Mouse (Mus musculus) 3134 (cell line): ENCODE measurements at regions not wholly inside any gene's neighbourhood (a gene's known extent, or its start where the extent isn't known, plus 50 kb on each side); places are given as distances from the start of the nearest gene placed in this dataset.

Source experiments
- DNase-seq: peaks from one replicate; pipeline ENCODE4 v3.0.0-alpha.2; 2011; ENCODE audit warnings: low spot score; ENCODE audit not compliant: insufficient read length; ENCODE audit errors: extremely low read depth

- DNase-seq = no peak
These were observed 537.8 kb downstream of the Ofcc1 start for GRCm38 (mm10) chr13:39823346-39823954.

- no peak for DNase-seq
These were observed 586.7 kb downstream of the Ofcc1 start for GRCm38 (mm10) chr13:39774554-39774953.

- no peak for DNase-seq
These were observed 587.1 kb downstream of the Ofcc1 start for GRCm38 (mm10) chr13:39774111-39774510.

DNA sequence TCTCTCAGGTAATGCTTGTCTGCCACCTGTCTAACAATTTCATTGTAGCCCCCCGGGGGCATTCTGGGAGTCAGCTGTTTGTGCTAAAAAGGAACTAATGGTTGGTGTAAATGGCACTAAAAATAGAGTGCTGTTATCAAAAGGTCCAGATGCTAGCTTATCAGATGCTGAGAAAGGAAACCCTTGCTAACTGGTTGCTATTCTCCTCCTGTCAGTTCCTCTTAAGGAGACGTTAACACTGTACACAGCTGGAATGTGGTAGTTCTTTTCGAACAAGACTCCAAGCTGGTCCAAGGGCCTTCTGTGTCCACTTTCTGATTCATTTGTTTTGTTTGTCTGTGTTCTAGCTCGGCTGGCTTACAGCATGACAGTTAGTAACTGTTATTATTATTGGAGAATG is 592.0 kb downstream of the Ofcc1 start:
- no peak for DNase-seq

GRCm38 (mm10) chr13:39766897-39767296 is 594.4 kb downstream of the Ofcc1 start:
- no peak for DNase-seq
